Mouse (Mus musculus): Measurements from ENCODE around the gene Ube2v1.

GRCm38 (mm10) chr2:167652694-167653093, 20.8 kb upstream of the Ube2v1 start:
- TF ChIP-seq EP300 (IDR thresholded peaks at IDR 0.05; ENCODE audit: low read depth) (no peak), CTCF (IDR thresholded peaks at IDR 0.05; ENCODE audit: low read depth) (no peak)
